16 mouse cellular contexts compared by ENCODE assay signal in the genomic region with DNA sequence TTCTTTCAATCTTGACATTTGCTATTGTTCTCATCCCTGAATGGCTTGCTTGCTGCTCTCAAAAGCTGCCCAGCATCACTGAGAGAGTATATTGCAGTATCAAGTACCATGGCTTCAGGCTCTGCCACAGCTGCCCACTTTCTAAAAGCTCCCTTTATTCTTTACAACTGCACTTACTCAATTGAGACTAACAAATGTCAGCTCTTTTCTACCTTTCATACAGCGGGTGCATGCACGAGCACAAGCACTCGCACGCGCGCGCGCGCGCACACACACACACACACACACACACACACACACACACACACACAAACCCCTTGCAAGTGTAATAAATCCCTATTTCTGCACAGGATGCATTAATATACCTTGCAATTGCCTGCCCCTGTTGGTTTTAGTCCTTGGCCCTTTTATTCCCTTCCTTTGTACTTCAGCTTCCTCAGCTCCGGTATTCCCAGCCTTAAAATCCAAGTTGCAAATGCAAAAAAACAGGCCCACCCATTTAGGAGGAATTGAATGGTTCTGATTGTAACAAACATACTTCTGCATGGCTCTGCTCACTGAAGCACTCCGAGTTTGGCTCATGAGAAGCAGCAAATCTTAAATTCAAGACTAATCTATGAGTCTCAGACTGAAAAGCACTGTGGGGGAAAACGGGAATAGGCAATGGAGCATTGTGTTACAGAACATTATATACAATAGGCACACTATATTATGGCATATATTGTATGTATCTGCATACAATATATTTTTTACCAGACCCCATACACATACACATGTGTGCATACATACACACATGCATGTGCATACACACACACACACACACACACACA.
A peak's percentile ranks its signal among the peaks of the same experiment; 100 is the strongest.
DNase-seq lines count a peak whose midpoint lies in the region; ATAC-seq and TF ChIP-seq lines count a peak whose summit lies in the region.
"Had no signal": no experiment of that assay in that cellular context is flagged by ENCODE, and none has a peak within 500 bp of the region (broad histone marks: within the 10 kb centered on the region; RNA-seq: fewer than 3 reads in every experiment).

No protein-coding gene starts in this region.

- H3K4me2 ChIP-seq in hindbrain, embryonic 12.5 days (replicated peaks), result peak overlapping the region; percentile 43
- peak overlapping the region; percentile 49 for H3K4me2 ChIP-seq in midbrain, embryonic 15.5 days
- no peak overlapping the region for H3K4me2 ChIP-seq in liver, postnatal 0 days (ENCODE audit: low read depth, low read length)
- H3K4me2 ChIP-seq: heart, embryonic 13.5 days; liver, embryonic 11.5 days had no signal

- H3K9me3 ChIP-seq in hindbrain, embryonic 12.5 days (replicated peaks), result no peaks in the 10 kb centered on the region
- H3K9me3 ChIP-seq in midbrain, embryonic 15.5 days, result no peaks in the 10 kb centered on the region
- no peaks in the 10 kb centered on the region for H3K9me3 ChIP-seq in liver, postnatal 0 days (ENCODE audit: low read length)
- H3K9me3 ChIP-seq: heart, embryonic 13.5 days had no signal

- H3K36me3 ChIP-seq in hindbrain, embryonic 12.5 days, result no peaks in the 10 kb centered on the region
- no peaks in the 10 kb centered on the region for H3K36me3 ChIP-seq in midbrain, embryonic 15.5 days (replicated peaks)
- no peaks in the 10 kb centered on the region for H3K36me3 ChIP-seq in liver, postnatal 0 days (replicated peaks; ENCODE audit: insufficient read depth, low read length)
- H3K36me3 ChIP-seq: G1E; heart, embryonic 13.5 days had no signal

- no peak for TF ChIP-seq EP300 in liver, postnatal 0 days (IDR thresholded peaks at IDR 0.05; ENCODE audit: low read depth)

- H3K4me1 ChIP-seq in hindbrain, embryonic 12.5 days, result 0 out of 2 replicates have a peak, but pooled peaks cover 3% of the 10 kb centered on the region
- H3K4me1 ChIP-seq in midbrain, embryonic 15.5 days, result peaks cover 12% of the 10 kb centered on the region
- H3K4me1 ChIP-seq in liver, postnatal 0 days (ENCODE audit: insufficient read depth), result no peaks in the 10 kb centered on the region
- H3K4me1 ChIP-seq: heart, embryonic 13.5 days had no signal

- peak overlapping the region; percentile 8; the same call in 1 of the 2 replicates for H3K4me3 ChIP-seq in hindbrain, embryonic 12.5 days
- H3K4me3 ChIP-seq in midbrain, embryonic 15.5 days, result peak overlapping the region; percentile 25
- H3K4me3 ChIP-seq in liver, postnatal 0 days (ENCODE audit: low read depth, low read length), result no peak overlapping the region
- H3K4me3 ChIP-seq: erythroblast, embryonic 14.5 days; heart, embryonic 13.5 days had no signal

- 0 out of 2 replicates have a peak overlapping the region, but pooled peaks have one; percentile 42 for H3K27ac ChIP-seq in hindbrain, embryonic 12.5 days
- peak overlapping the region; percentile 69 for H3K27ac ChIP-seq in midbrain, embryonic 15.5 days
- no peak overlapping the region for H3K27ac ChIP-seq in liver, postnatal 0 days (ENCODE audit: low read depth)
- H3K27ac ChIP-seq: heart, embryonic 13.5 days had no signal

- H3K9ac ChIP-seq in hindbrain, embryonic 12.5 days, result peak overlapping the region; percentile 13; the same call in 1 of the 2 replicates
- peak overlapping the region; percentile 36; the same call in 1 of the 2 replicates for H3K9ac ChIP-seq in midbrain, embryonic 15.5 days
- H3K9ac ChIP-seq in liver, postnatal 0 days (replicated peaks), result no peak overlapping the region
- H3K9ac ChIP-seq: heart, embryonic 13.5 days had no signal

- no peak for TF ChIP-seq CTCF in liver, postnatal 0 days (IDR thresholded peaks at IDR 0.05; ENCODE audit: low read depth)

- 30% methylated on average over 13 of the region's 13 CpGs for WGBS in hindbrain, embryonic 12.5 days
- WGBS in midbrain, embryonic 15.5 days, result 29% methylated on average over 13 of the region's 13 CpGs
- 87% methylated on average over 13 of the region's 13 CpGs for WGBS in liver, postnatal 0 days (ENCODE audit: insufficient replicate concordance)

- H3K27me3 ChIP-seq in hindbrain, embryonic 12.5 days, result no peaks in the 10 kb centered on the region
- H3K27me3 ChIP-seq in midbrain, embryonic 15.5 days (replicated peaks), result no peaks in the 10 kb centered on the region
- H3K27me3 ChIP-seq in liver, postnatal 0 days (ENCODE audit: insufficient read depth, low read length), result no peaks in the 10 kb centered on the region
- H3K27me3 ChIP-seq: heart, embryonic 13.5 days had no signal

- ATAC-seq in hindbrain, embryonic 12.5 days (ENCODE audit: low FRiP score), result peak; percentile 93
- ATAC-seq in midbrain, embryonic 15.5 days (replicated peaks), result peak; percentile 89
- ATAC-seq in liver, postnatal 0 days, result no peak
- ATAC-seq: inflammation-experienced regulatory T-cells, adult 6 months had no signal

- DNase-seq in right cerebral cortex, postnatal 4 days, result peak; percentile 23
- DNase-seq in right cerebral cortex, postnatal 36 days (ENCODE audit: low spot score in 2 of 2), result no peak
- no peak for DNase-seq in spleen, postnatal 4 days (ENCODE audit: low spot score in 2 of 2)
- no peak for DNase-seq in liver, postnatal 0 days
- no peak for DNase-seq in urinary bladder, postnatal 14 days (ENCODE audit: low spot score)
- no peak for DNase-seq in layer of hippocampus, adult 9-11 months
- DNase-seq: gastrocnemius, postnatal 25 days; kidney, postnatal 14 days; lung, postnatal 36 days had no signal
